Comparison of ENCODE assay signal across 20 mouse cellular contexts in the genomic region with DNA sequence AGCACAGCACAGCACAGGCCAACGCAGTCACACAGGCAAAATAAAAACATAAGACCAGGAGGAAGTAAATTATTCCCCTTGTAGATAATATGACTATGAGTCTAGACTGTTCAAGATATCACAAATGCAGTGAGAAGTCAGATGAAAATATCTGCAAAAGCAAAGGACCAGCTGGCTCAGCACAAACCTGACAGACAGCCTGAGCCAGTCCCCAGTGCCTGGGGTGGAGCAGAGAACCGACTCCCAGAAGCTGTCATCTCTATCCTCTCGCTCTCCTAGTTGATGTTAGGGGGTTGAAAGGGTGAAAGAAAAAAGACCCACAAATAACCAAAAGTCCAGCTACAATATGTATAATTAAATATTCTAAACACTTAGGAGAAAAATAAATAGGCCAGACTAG. TPM values are rescaled to one million over a fixed set of nuclear protein-coding genes. Genes with fewer than 3 reads are reported as not detected.
"Had no signal": no experiment of that assay in that cellular context is flagged by ENCODE, and none has a peak within 500 bp of the region (broad histone marks: within the 10 kb centered on the region; RNA-seq: fewer than 3 reads in every experiment).

No protein-coding gene starts in this region.

- H3K4me3 ChIP-seq: midbrain, embryonic 10.5 days; midbrain, embryonic 12.5 days; myocyte; neural tube, embryonic 13.5 days; neural tube, embryonic 15.5 days had no signal

- H3K9ac ChIP-seq: liver, embryonic 14.5 days; midbrain, embryonic 12.5 days; neural tube, embryonic 13.5 days; neural tube, embryonic 15.5 days had no signal

- H3K27ac ChIP-seq: liver, embryonic 14.5 days; midbrain, embryonic 10.5 days; midbrain, embryonic 12.5 days; neural tube, embryonic 13.5 days; neural tube, embryonic 15.5 days had no signal

- H3K4me1 ChIP-seq: midbrain, embryonic 10.5 days; midbrain, embryonic 12.5 days; neural tube, embryonic 13.5 days; neural tube, embryonic 15.5 days had no signal

- DNase-seq: lung, adult 18-20 months; lung, postnatal 14 days; midbrain, embryonic 14.5 days; retina, postnatal 1 day; right cerebral cortex, adult 18-20 months; right cerebral cortex, postnatal 25 days; right cerebral cortex, postnatal 4 days; spleen, adult 18-20 months; thymus, adult 18-20 months; thymus, postnatal 36 days had no signal

- H3K4me2 ChIP-seq: midbrain, embryonic 12.5 days; neural tube, embryonic 13.5 days; neural tube, embryonic 15.5 days had no signal

- H3K36me3 ChIP-seq: midbrain, embryonic 10.5 days; midbrain, embryonic 12.5 days; neural tube, embryonic 13.5 days; neural tube, embryonic 15.5 days had no signal

- H3K27me3 ChIP-seq: midbrain, embryonic 12.5 days; neural tube, embryonic 13.5 days; neural tube, embryonic 15.5 days had no signal

- ATAC-seq: midbrain, embryonic 16.5 days had no signal

- H3K9me3 ChIP-seq: midbrain, embryonic 10.5 days; neural tube, embryonic 13.5 days; neural tube, embryonic 15.5 days had no signal

RNA-seq across cellular contexts. Expression of a gene that starts 30.0 kb away (rescaled TPM):
- total RNA-seq: megakaryocyte, adult 5-6 weeks; megakaryocyte-erythroid progenitor cell, adult 5-6 weeks had no signal
- polyA plus RNA-seq: liver, embryonic 14.5 days; neural tube, embryonic 11.5 days had no signal
